Mouse (Mus musculus): Measurements from ENCODE around the gene Dixdc1.

Dixdc1 gene

GRCm38 (mm10) chr9:50700921-50701691 lies 38.2 kb downstream of the Dixdc1 start:
- DNase-seq (ENCODE audit: low read depth, low spot score): peak; percentile 84

DNA sequence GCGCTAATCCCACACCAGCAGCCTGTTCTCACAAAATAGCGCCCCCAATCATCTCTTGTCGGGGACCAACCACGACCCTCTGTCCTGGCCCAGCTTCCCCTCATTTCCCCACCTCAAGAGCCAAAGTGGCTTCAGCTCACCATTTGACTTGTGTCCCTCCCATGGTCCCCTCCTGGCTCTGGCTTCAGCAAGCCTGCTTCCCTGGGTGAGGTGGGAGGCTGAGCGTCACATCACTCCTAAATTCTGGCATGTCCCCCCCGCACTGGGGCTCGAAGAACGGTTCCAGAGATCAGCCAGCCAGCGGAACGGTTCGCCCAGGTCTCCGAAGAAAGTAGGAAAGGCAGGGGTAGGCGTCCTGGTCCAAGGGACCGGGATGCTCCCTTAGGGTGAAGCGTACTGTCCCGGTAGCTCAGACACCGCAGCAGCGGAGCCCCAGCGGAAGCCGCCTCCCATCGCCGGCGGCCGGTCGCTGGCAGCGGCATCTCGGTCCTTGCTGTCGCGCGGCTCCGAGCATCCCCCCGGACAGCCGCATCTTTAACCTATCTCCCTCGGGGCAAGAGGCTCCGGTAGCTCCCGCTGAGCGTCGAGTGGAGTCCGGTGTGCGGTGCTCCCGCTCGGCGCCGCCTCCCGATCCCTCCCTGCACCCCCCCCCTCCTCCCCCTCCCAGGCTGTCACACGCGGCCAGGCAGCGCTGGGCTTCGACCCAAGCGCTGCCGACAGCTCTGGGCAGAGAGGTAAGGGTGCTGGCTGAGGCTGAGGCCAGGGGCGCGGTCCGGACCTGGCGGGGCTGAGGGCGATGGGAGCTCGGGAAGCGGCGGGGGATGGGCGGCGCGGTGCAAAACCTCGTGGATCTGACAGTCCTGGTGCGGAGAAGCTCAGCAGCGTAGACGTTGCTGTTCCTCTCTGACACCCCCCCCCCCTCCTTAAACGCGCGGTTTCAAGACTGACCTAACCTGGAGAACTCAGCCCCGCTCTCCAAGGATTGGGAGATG lies 40.6 kb downstream of the Dixdc1 start:
- DNase-seq (ENCODE audit: low read depth, low spot score): peak; percentile 82

DNA sequence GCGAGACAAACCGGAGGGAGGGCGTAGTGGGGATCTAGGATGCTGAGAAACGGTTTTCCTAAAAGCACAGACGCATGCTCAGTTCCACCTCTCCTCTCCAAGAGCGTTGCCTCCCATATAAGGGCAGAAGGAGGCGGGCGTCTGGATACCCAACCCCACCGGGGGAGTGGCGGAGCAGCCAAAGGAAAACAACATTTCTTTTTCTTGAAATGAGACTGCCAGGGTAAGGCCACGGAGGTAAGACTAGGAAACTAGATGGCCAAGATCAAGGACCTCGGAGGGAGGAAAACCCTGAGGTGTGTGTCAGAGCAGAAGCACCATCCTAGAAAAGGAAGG lies 41.6 kb downstream of the Dixdc1 start:
- peak; percentile 98 for DNase-seq (ENCODE audit: low read depth, low spot score)

DNA sequence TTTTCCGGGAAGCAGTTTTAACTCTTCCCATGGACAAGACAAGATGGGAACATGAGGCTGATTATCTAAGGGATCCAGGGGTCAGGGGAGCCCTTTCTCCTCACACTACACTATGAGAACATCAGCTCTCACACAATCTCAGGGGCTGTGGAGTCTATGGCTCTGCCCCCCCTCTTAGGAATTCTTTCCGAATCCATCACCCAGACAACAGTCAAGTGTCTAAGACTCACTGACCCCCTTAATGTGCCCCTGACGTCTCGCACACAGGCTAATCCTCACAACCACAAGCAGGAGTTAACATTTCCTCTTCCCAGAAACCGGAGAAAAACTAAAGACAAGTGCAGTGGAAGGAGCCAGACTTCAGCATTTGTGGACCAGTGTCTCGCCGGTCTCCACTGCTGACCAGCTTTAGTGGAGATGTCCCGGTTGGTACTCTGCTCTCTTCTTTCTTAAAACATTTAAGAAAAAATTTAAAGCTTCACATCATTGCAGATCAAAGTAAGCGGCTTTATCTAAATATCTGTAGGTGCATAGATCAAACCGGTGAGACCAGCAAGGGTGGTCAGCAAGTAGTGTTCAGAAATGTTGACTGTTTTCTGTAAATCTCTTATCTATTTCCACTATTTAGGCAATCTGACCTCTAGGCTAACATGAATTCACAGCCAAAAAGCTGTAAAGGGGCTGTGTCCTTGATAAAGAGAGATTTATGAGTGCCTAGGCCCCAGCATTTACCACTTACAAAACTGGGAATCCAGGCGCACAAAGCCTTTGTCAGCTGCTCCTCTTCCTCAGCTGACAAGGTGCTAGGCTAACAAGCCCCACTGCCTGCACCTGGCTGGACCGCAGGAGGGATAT lies 42.2 kb downstream of the Dixdc1 start:
- no peak for DNase-seq (ENCODE audit: low read depth, low spot score)

DNA sequence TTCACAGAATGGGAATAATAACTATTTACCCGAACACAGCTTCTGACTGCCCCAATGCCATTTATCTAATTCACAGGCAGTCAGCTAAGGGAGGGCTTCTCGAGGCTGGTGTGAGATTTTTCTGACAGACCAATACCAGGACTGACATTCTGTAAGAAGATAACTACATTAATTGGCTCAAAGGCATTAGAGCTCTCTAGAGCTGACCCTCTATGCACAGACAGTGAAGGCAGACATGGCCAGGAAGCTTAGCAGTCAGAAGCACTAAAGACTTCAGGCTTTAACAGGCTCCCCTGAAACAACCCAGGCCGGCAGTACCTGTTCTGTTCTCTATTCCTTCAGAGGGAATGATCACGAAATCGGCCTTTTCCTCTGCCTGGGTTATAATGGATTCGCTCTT lies 44.2 kb downstream of the Dixdc1 start:
- DNase-seq (ENCODE audit: low read depth, low spot score): no peak

DNA sequence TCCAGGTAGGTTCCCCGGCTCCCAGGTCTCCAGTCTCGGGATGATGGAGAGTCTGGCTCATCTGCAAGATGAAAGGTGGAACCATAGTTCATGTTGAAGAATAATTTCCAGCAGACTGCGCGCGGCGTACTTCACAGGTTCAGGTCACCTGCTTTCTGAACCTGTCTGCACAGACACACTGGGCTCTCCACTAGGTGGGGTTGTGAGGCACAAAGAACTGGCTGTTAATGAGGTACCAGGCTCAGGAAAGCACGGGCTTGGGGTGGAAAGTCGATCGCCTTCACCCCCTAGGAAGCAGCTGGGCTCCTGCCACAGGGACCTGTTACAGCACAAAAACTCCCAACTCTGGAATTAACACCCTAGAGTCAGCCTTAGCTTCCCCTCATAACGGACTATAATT lies 45.7 kb downstream of the Dixdc1 start:
- DNase-seq (ENCODE audit: low read depth, low spot score): peak; percentile 85

DNA sequence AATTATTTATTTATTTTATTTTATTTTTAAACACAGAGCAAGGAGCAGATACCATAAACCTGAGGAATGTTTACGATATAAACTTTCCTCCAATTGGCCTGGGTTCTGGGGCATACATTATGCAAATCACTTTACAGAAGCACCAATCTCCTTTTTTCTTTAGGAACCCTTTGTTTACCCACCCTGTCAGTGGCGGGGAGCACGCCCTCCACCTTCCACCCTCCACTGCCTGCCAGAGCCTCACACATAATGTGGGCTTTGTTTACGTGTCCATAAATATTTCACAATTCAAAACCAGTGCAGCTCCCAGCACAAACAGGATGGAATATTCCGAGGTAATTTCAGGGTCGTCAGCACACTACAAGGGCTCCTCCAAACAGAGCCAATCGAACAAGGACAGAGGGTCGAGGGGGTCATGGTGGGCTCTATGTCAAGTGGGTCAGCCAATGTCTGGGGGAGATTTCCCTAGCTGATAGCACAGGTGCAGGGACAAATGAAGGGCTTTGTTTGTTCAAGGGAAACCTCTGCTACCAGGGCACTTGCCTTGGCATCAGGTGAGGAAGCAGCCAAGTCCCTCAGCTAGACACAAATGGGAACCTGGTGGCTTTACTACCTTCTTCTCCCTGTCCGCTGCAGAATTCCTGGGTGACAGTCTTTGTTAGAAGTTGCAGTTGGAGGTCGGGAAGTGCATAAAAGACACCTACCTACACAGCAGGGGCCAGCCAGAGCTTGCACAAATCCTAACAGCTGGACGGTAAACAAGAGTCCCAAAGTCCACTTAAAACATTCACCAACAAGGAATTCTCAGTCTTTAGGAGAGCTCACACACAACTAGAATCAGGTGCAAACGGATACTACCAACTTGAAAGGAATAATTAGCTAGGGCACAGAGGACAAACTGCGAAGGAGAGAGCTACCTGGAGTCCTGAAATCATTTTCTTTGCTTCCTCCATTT lies 46.4 kb downstream of the Dixdc1 start:
- peak; percentile 49 for DNase-seq (ENCODE audit: low read depth, low spot score)

DNA sequence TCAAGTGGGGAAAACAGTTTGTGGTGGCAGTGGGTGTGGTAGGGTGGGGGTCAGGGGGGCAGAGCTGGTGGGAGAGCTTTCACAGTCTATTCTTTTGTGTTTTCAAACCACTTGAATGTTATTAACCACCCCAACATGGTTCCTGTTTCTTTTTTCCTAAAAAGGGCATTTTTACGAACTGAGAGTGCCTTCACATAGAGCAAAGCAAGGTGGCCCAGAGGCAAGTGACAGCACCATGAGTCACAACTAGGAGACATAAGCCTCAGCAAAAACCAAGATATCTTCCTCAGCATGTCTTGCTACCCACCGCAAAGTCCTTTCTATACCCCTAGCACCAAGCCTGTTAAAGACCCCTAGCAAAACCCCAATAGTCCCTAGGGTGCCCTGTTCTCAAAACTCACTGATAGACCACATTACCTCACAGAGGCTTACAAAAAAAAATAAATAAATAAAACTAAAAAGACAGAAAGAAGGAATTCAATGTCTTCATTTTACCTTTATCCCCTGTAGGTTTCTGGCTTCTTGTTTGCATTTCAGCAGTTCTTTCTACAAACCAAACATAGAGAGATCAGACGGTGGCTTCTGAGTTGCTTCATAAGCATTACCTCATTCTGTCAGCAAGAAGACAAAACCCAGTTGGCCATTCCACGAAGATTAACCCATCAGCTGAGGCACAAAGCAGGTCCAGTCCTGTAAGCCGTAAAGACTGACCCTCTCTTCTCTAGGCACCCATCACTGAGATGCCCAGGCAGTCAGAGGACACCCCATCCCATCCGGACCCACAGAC lies 52.3 kb downstream of the Dixdc1 start:
- no peak for DNase-seq (ENCODE audit: low read depth, low spot score)

DNA sequence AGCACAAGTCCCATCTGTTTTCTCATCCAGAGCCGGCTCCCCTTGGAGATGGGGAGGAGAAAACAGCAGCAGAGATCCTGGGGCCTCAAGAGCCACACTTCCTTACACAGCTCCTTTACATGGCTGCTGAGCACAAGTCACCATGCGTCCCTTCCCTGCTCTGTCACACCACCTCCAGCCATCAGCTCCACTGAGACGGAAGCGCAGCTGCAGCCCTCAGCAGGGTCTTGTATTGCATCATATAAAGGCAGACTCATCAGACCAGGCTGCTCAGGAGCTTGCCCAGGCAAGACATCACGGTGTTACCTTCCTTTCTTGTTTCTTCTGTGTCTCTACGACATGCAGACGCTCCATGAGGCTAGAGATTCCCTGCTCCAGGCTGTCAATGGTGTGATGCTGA lies 57.6 kb downstream of the Dixdc1 start:
- no peak for DNase-seq (ENCODE audit: low read depth, low spot score)

DNA sequence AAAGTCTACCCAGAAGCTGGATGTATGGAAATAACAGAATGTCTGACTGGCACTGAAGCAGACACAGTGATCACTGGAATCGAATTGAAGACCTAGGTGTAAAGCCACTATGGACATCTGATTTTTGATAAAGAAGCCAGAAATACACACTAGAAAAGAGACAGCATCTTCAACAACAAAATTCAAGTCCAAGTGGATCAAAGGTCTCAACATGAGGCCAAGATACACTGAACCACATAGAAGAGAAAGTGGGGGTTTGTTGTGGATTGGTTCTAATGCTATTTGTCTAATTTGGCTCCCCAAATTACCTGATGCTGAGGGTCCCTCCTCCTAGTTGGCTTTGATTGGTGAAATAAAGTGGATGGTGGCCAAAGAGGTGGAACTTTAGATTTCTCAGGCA lies 59.9 kb downstream of the Dixdc1 start:
- DNase-seq (ENCODE audit: low read depth, low spot score): no peak

GRCm38 (mm10) chr9:50674771-50675170 lies 64.5 kb downstream of the Dixdc1 start:
- DNase-seq (ENCODE audit: low read depth, low spot score): no peak

- DNase-seq (ENCODE audit: low read depth, low spot score): peak; percentile 57
Observed at GRCm38 (mm10) chr9:50670690-50671089, 68.6 kb downstream of the Dixdc1 start.

- DNase-seq (ENCODE audit: low read depth, low spot score): no peak
Observed at GRCm38 (mm10) chr9:50667579-50668498, 71.5 kb downstream of the Dixdc1 start.

GRCm38 (mm10) chr9:50666442-50666841 lies 72.9 kb downstream of the Dixdc1 start:
- DNase-seq (ENCODE audit: low read depth, low spot score): no peak

GRCm38 (mm10) chr9:50664826-50665225 lies 74.5 kb downstream of the Dixdc1 start:
- DNase-seq (ENCODE audit: low read depth, low spot score): peak; percentile 35

DNA sequence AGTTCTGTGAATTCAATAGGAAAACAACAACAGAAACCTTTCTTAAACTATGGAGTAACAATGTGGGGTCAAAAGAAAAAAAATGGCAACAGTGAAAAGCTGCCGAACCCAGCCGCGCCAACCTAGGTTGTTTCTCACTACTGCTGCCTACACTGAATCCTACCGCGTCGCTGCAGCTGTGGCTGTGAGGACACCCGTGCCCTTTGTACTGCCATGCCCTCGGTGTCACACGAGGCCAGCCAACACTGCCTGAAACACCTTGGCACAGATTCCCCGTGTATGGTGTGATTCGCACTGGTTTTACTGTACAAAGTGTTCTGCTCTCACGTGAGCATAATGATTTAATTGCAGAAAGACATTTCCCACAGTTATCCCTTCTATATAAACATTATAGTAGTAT lies 78.9 kb downstream of the Dixdc1 start:
- peak; percentile 51 for DNase-seq (ENCODE audit: low read depth, low spot score)

- peak; percentile 98 for DNase-seq (ENCODE audit: low read depth, low spot score)
Observed at GRCm38 (mm10) chr9:50659392-50660217, 79.7 kb downstream of the Dixdc1 start, which contains the start of gene Dlat. TSS of gene Dlat (minus strand) at chr9:50659780.

DNA sequence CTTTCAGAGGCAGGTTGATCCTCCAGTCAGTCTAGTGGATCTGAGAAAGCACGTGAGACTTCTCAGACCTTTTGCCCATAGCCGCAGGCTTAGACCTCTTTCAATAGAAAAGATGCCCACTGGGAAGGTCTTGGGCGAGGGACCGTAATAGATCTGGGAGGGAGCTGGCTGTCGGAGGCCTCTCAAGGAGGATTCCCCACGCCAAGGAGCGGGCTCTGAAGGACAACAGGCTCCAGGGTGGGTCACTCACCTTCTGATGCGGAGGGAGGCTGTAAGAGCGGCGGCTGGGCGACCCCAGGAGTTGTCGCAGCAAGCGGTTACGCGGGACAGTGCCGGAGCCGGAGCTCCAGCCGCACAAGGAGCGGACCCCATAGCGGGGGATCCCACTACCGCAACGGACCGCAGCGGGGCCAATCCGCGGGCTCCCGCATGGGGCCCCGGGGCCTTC lies 80.4 kb downstream of the Dixdc1 start:
- DNase-seq (ENCODE audit: low read depth, low spot score): peak; percentile 27
